Mouse (Mus musculus): ENCODE measurements around the gene Vmn1r4.

The Vmn1r4 gene

GRCm38 (mm10) chr6:56923726-56924707 is at the start of gene Vmn1r4, which contains the start of gene Nt5c3:
TSS of gene Vmn1r4 (plus strand) at chr6:56924015.
TSS of gene Nt5c3 (minus strand) at chr6:56923932.
- peak; percentile 95 for DNase-seq

- DNase-seq = peak; percentile 34
These were observed 46.9 kb upstream of the Vmn1r4 start for GRCm38 (mm10) chr6:56876870-56877269.

- no peak for DNase-seq
These were observed 45.8 kb upstream of the Vmn1r4 start for GRCm38 (mm10) chr6:56877985-56878384.

- DNase-seq = no peak
These were observed 44.4 kb upstream of the Vmn1r4 start for GRCm38 (mm10) chr6:56879352-56879955.

- no peak for DNase-seq
These were observed 35.3 kb upstream of the Vmn1r4 start for GRCm38 (mm10) chr6:56888561-56888960.

- DNase-seq = no peak
These were observed 33.1 kb upstream of the Vmn1r4 start for GRCm38 (mm10) chr6:56890762-56891161.

GRCm38 (mm10) chr6:56899601-56900000 is 24.2 kb upstream of the Vmn1r4 start:
- no peak for DNase-seq

- DNase-seq = no peak
These were observed 22.5 kb upstream of the Vmn1r4 start for GRCm38 (mm10) chr6:56901336-56901735.

- DNase-seq = peak; percentile 52
These were observed 21.9 kb upstream of the Vmn1r4 start for GRCm38 (mm10) chr6:56901824-56902386.

GRCm38 (mm10) chr6:56902606-56903520 is 21.0 kb upstream of the Vmn1r4 start:
- no peak for DNase-seq

GRCm38 (mm10) chr6:56903831-56904230 is 20.0 kb upstream of the Vmn1r4 start:
- no peak for DNase-seq

GRCm38 (mm10) chr6:56904330-56904729 is 19.5 kb upstream of the Vmn1r4 start:
- DNase-seq = no peak

GRCm38 (mm10) chr6:56904982-56905381 is 18.8 kb upstream of the Vmn1r4 start:
- no peak for DNase-seq

GRCm38 (mm10) chr6:56905486-56905885 is 18.3 kb upstream of the Vmn1r4 start:
- no peak for DNase-seq

GRCm38 (mm10) chr6:56906121-56906846 is 17.5 kb upstream of the Vmn1r4 start:
- DNase-seq = no peak

GRCm38 (mm10) chr6:56907973-56908372 is 15.8 kb upstream of the Vmn1r4 start:
- no peak for DNase-seq

- no peak for DNase-seq
These were observed 15.4 kb upstream of the Vmn1r4 start for GRCm38 (mm10) chr6:56908397-56908796.

- peak; percentile 66 for DNase-seq
These were observed 14.9 kb upstream of the Vmn1r4 start for GRCm38 (mm10) chr6:56908912-56909311.

GRCm38 (mm10) chr6:56910910-56911309 is 12.9 kb upstream of the Vmn1r4 start:
- no peak for DNase-seq

- DNase-seq = no peak
These were observed 10.5 kb upstream of the Vmn1r4 start for GRCm38 (mm10) chr6:56913092-56913858.

GRCm38 (mm10) chr6:56916279-56916678 is 7.5 kb upstream of the Vmn1r4 start:
- no peak for DNase-seq
